Mouse (Mus musculus) erythroblast, embryonic 14.5 days (primary cell): Measurements from ENCODE around the gene Oxnad1.

ENCODE experiments used
- GATA1 ChIP-seq: IDR thresholded peaks from 2 replicates; pipeline ENCODE4 v1.6.1; 2012; ENCODE audit warnings: low read length, inconsistent platforms, mixed read lengths
- TAL1 ChIP-seq: IDR thresholded peaks from 3 replicates; pipeline ENCODE4 v1.6.1; 2012; ENCODE audit warnings: low read length, inconsistent platforms, mixed read lengths

GRCm38 (mm10) chr14:32046357-32046756 is 38.8 kb upstream of the Oxnad1 start:
- TF ChIP-seq GATA1 = no peak
- no peak for TF ChIP-seq TAL1
